Mouse (Mus musculus) hindbrain, embryonic 11.5 days (tissue): ENCODE measurements around the gene Gpank1. TPM values are rescaled to one million over a fixed set of nuclear protein-coding genes. Genes with fewer than 3 reads are reported as not detected.

Source experiments
- ATAC-seq: fragments of 200-750 bp; cut with Nextera tagmentation; 2 replicates; pipeline ENCODE4 v1.8.0; 2017; ENCODE audit warnings: mild to moderate bottlenecking, moderate TSS enrichment, moderate library complexity; ENCODE audit not compliant: low FRiP score
- DNase-seq: peaks from one replicate; pipeline ENCODE4 v3.0.0-alpha.2; 2015; ENCODE audit warnings: low spot score
- H3K27ac ChIP-seq: fragments of 300-500 bp; sonication (generic); 2 replicates; pipeline ENCODE4 v1.5.1; 2014; ENCODE audit warnings: mild to moderate bottlenecking, low read depth, low read length
- H3K27me3 ChIP-seq: fragments of 300-500 bp; sonication (generic); 2 replicates; pipeline ENCODE4 v1.6.1; 2014; ENCODE audit warnings: mild to moderate bottlenecking, low read length, moderate library complexity, mixed read lengths; ENCODE audit not compliant: control insufficient read depth, insufficient read depth
- H3K36me3 ChIP-seq: fragments of 300-500 bp; sonication (generic); 2 replicates; pipeline ENCODE4 v1.6.1; 2014; ENCODE audit warnings: mild to moderate bottlenecking, low read length, moderate library complexity, mixed read lengths; ENCODE audit not compliant: control insufficient read depth, insufficient read depth
- H3K4me1 ChIP-seq: fragments of 300-500 bp; sonication (generic); replicated peaks from 2 replicates; pipeline ENCODE4 v1.6.1; 2014; ENCODE audit warnings: low read length, mixed read lengths; ENCODE audit not compliant: control insufficient read depth, insufficient read depth
- H3K4me2 ChIP-seq: fragments of 300-500 bp; sonication (generic); replicated peaks from 2 replicates; pipeline ENCODE4 v1.6.1; 2014; ENCODE audit warnings: mild to moderate bottlenecking, low read depth, low read length
- H3K4me3 ChIP-seq: fragments of 300-500 bp; sonication (generic); 2 replicates; pipeline ENCODE4 v1.5.1; 2014; ENCODE audit warnings: low read depth, low read length
- H3K9ac ChIP-seq: fragments of 300-500 bp; sonication (generic); 2 replicates; pipeline ENCODE4 v1.6.1; 2014; ENCODE audit warnings: low read depth, low read length
- H3K9me3 ChIP-seq: fragments of 300-500 bp; sonication (generic); 2 replicates; pipeline ENCODE4 v1.6.1; 2016; ENCODE audit warnings: low read length; ENCODE audit not compliant: control insufficient read depth
- WGBS: fragments of 180-500 bp; shearing (Covaris S2); extraction: QIAGEN DNeasy Blood & Tissue Kit; methylation state at CpG from one replicate; pipeline ENCODE4 v1.1.7; 2014; 5-methylcytosine and 5-hydroxymethylcytosine counted together
- polyA plus RNA-seq: library from polyadenylated mRNA; unstranded; fragments of >200 nt; fragmentation: Nextera tagmentation; extraction: Ambion mirVana; gene quantifications from 2 replicates; pipeline ENCODE4 v1.2.1, GENCODE M21; 2014

Gene Gpank1
- polyA plus RNA-seq, 1 experiment from 2014 or later: 29.7 TPM

GRCm38 (mm10) chr17:35082841-35083576 lies 38.2 kb upstream of the Gpank1 start:
- ATAC-seq (no peak), DNase-seq (no peak)
- no peak overlapping the region for H3K4me3 ChIP-seq
- no peaks in the 10 kb centered on the region for H3K9me3 ChIP-seq
- H3K4me2 ChIP-seq: no peak overlapping the region
- no peak overlapping the region for H3K27ac ChIP-seq
- 86% methylated on average over 16 of the region's 16 CpGs for WGBS
- H3K36me3 ChIP-seq: no peaks in the 10 kb centered on the region
- H3K4me1 ChIP-seq: 0 out of 2 replicates have a peak, but pooled peaks cover 2% of the 10 kb centered on the region
- H3K27me3 ChIP-seq: no peaks in the 10 kb centered on the region
- no peak overlapping the region for H3K9ac ChIP-seq

GRCm38 (mm10) chr17:35083929-35084497 lies 37.2 kb upstream of the Gpank1 start:
- ATAC-seq (no peak), DNase-seq (no peak)
- no peak overlapping the region for H3K27ac ChIP-seq
- H3K4me1 ChIP-seq: no peaks in the 10 kb centered on the region
- H3K27me3 ChIP-seq: no peaks in the 10 kb centered on the region
- no peaks in the 10 kb centered on the region for H3K36me3 ChIP-seq
- no peak overlapping the region for H3K4me2 ChIP-seq
- 86% methylated on average over 3 of the region's 3 CpGs for WGBS
- H3K4me3 ChIP-seq: no peak overlapping the region
- no peaks in the 10 kb centered on the region for H3K9me3 ChIP-seq
- H3K9ac ChIP-seq: no peak overlapping the region

GRCm38 (mm10) chr17:35085208-35085865 lies 35.9 kb upstream of the Gpank1 start, which contains the start of gene Ly6g6f:
Gene Ly6g6f, minus strand, starts transcription at chr17:35085610.
- H3K9me3 ChIP-seq: no peaks in the 10 kb centered on the region
- H3K4me3 ChIP-seq: no peak within 1 kb of the TSS
- H3K4me2 ChIP-seq: no peak within 1 kb of the TSS
- H3K36me3 ChIP-seq: no peaks in the 10 kb centered on the region
- H3K27me3 ChIP-seq: no peaks in the 10 kb centered on the region
- no peak for DNase-seq
- H3K4me1 ChIP-seq: peaks cover 4% of the 10 kb centered on the region; the same call in 1 of the 2 replicates
- H3K27ac ChIP-seq: no peak within 1 kb of the TSS
- no peak within 1 kb of the TSS for H3K9ac ChIP-seq
- ATAC-seq: no peak
- 83% methylated on average over 7 of the region's 7 CpGs for WGBS

GRCm38 (mm10) chr17:35088151-35088550 lies 33.1 kb upstream of the Gpank1 start:
- no peak for ATAC-seq
- Histone ChIP-seq H3K9me3 (no peaks in the 10 kb centered on the region), H3K4me1 (peaks cover 7% of the 10 kb centered on the region; the same call in 1 of the 2 replicates), H3K36me3 (0 out of 2 replicates have a peak, but pooled peaks cover 6% of the 10 kb centered on the region), H3K4me2 (no peak overlapping the region), H3K9ac (no peak overlapping the region), H3K27me3 (no peaks in the 10 kb centered on the region), H3K4me3 (no peak overlapping the region), H3K27ac (no peak overlapping the region)
- 64% methylated on average over 2 of the region's 2 CpGs for WGBS
- DNase-seq: no peak

- H3K9ac ChIP-seq: peak within 1 kb of the TSS; percentile 83
- H3K4me2 ChIP-seq: peak within 1 kb of the TSS; percentile 47
- ATAC-seq (peak; percentile 98), DNase-seq (peak; percentile 96)
- peak within 1 kb of the TSS; percentile 95 for H3K27ac ChIP-seq
- H3K36me3 ChIP-seq: 0 out of 2 replicates have a peak, but pooled peaks cover 6% of the 10 kb centered on the region
- WGBS: 3% methylated on average over 61 of the region's 67 CpGs
- H3K4me1 ChIP-seq: peaks cover 7% of the 10 kb centered on the region; the same call in 1 of the 2 replicates
- H3K9me3 ChIP-seq: no peaks in the 10 kb centered on the region
- no peaks in the 10 kb centered on the region for H3K27me3 ChIP-seq
- peak within 1 kb of the TSS; percentile 54 for H3K4me3 ChIP-seq
These were observed 32.2 kb upstream of the Gpank1 start, which contains the start of gene Abhd16a for GRCm38 (mm10) chr17:35088825-35089644. Gene Abhd16a, plus strand, starts transcription at chr17:35089263.

GRCm38 (mm10) chr17:35090166-35090932 lies 30.9 kb upstream of the Gpank1 start:
- 76% methylated on average over 8 of the region's 8 CpGs for WGBS
- DNase-seq: no peak
- no peak for ATAC-seq
- no peaks in the 10 kb centered on the region for H3K27me3 ChIP-seq
- H3K9ac ChIP-seq: peak overlapping the region; percentile 83
- H3K4me1 ChIP-seq: peaks cover 7% of the 10 kb centered on the region; the same call in 1 of the 2 replicates
- no peak overlapping the region for H3K27ac ChIP-seq
- H3K4me3 ChIP-seq: peak overlapping the region; percentile 54
- peak overlapping the region; percentile 47 for H3K4me2 ChIP-seq
- H3K9me3 ChIP-seq: no peaks in the 10 kb centered on the region
- 0 out of 2 replicates have a peak, but pooled peaks cover 6% of the 10 kb centered on the region for H3K36me3 ChIP-seq

- no peak for DNase-seq
- no peak for ATAC-seq
- 0 out of 2 replicates have a peak, but pooled peaks cover 6% of the 10 kb centered on the region for H3K36me3 ChIP-seq
- no peak overlapping the region for H3K9ac ChIP-seq
- no peak overlapping the region for H3K27ac ChIP-seq
- no peak overlapping the region for H3K4me3 ChIP-seq
- WGBS: 93% methylated on average over 14 of the region's 14 CpGs
- H3K4me1 ChIP-seq: peaks cover 7% of the 10 kb centered on the region; the same call in 1 of the 2 replicates
- no peaks in the 10 kb centered on the region for H3K9me3 ChIP-seq
- H3K4me2 ChIP-seq: no peak overlapping the region
- H3K27me3 ChIP-seq: no peaks in the 10 kb centered on the region
These were observed 28.7 kb upstream of the Gpank1 start for GRCm38 (mm10) chr17:35092403-35093198.
